14 mouse cellular contexts compared by ENCODE assay signal in genomic region chr6:77511805-77512204, GRCm38 (mm10).
DNase-seq lines count a peak whose midpoint lies in the region; ATAC-seq and TF ChIP-seq lines count a peak whose summit lies in the region.
"Had no signal": no experiment of that assay in that cellular context is flagged by ENCODE, and none has a peak within 500 bp of the region (broad histone marks: within the 10 kb centered on the region; RNA-seq: fewer than 3 reads in every experiment).

No protein-coding gene starts in this region.

- H3K4me3 ChIP-seq in forebrain, embryonic 11.5 days (ENCODE audit: low read depth, low read length) = no peak overlapping the region
- H3K4me3 ChIP-seq in forebrain, postnatal 0 days (ENCODE audit: low read depth, low read length) = no peak overlapping the region
- H3K4me3 ChIP-seq in hindbrain, embryonic 15.5 days = no peak overlapping the region
- no peak overlapping the region for H3K4me3 ChIP-seq in neural tube, embryonic 15.5 days (replicated peaks)
- H3K4me3 ChIP-seq: heart, embryonic 13.5 days; midbrain, embryonic 12.5 days had no signal

- 0 out of 2 replicates have a peak overlapping the region, but pooled peaks have one; percentile 8 for H3K4me2 ChIP-seq in forebrain, embryonic 11.5 days (ENCODE audit: low read depth, low read length, severe bottlenecking)
- H3K4me2 ChIP-seq in forebrain, postnatal 0 days (ENCODE audit: low read depth) = no peak overlapping the region
- no peak overlapping the region for H3K4me2 ChIP-seq in hindbrain, embryonic 15.5 days
- no peak overlapping the region for H3K4me2 ChIP-seq in neural tube, embryonic 15.5 days
- H3K4me2 ChIP-seq: heart, embryonic 13.5 days; midbrain, embryonic 12.5 days had no signal

- no peaks in the 10 kb centered on the region for H3K36me3 ChIP-seq in forebrain, embryonic 11.5 days (ENCODE audit: control insufficient read depth, insufficient read depth, low read length)
- H3K36me3 ChIP-seq in forebrain, postnatal 0 days (ENCODE audit: insufficient read depth) = no peaks in the 10 kb centered on the region
- H3K36me3 ChIP-seq in hindbrain, embryonic 15.5 days = no peaks in the 10 kb centered on the region
- no peaks in the 10 kb centered on the region for H3K36me3 ChIP-seq in neural tube, embryonic 15.5 days
- H3K36me3 ChIP-seq: heart, embryonic 13.5 days; midbrain, embryonic 12.5 days had no signal

- no peak for DNase-seq in forebrain, embryonic 11.5 days (ENCODE audit: low spot score)
- DNase-seq in forebrain, postnatal 0 days = no peak
- DNase-seq in kidney, postnatal 14 days = peak; percentile 8
- DNase-seq in kidney, postnatal 10 days = no peak
- no peak for DNase-seq in ovary, postnatal 10 days (ENCODE audit: low spot score)
- DNase-seq in adrenal gland, postnatal 36 days = no peak
- DNase-seq: cerebellum, adult 11-12 months; kidney, adult 18-20 months; lung, postnatal 14 days; thymus, postnatal 36 days had no signal

- H3K27me3 ChIP-seq in forebrain, embryonic 11.5 days (ENCODE audit: control insufficient read depth, insufficient read depth, low read length) = no peaks in the 10 kb centered on the region
- no peaks in the 10 kb centered on the region for H3K27me3 ChIP-seq in forebrain, postnatal 0 days (ENCODE audit: insufficient read depth, low read length)
- no peaks in the 10 kb centered on the region for H3K27me3 ChIP-seq in hindbrain, embryonic 15.5 days
- H3K27me3 ChIP-seq in neural tube, embryonic 15.5 days (replicated peaks) = no peaks in the 10 kb centered on the region
- H3K27me3 ChIP-seq: heart, embryonic 13.5 days; midbrain, embryonic 12.5 days had no signal

- no peak for TF ChIP-seq CTCF in forebrain, postnatal 0 days (IDR thresholded peaks at IDR 0.05; ENCODE audit: low read depth)

- no peak overlapping the region for H3K27ac ChIP-seq in forebrain, embryonic 11.5 days (ENCODE audit: low read depth, low read length)
- no peak overlapping the region for H3K27ac ChIP-seq in forebrain, postnatal 0 days (ENCODE audit: low read depth, low read length)
- peak overlapping the region; percentile 10 for H3K27ac ChIP-seq in hindbrain, embryonic 15.5 days (replicated peaks)
- H3K27ac ChIP-seq in neural tube, embryonic 15.5 days (replicated peaks) = peak overlapping the region; percentile 54; the same call in 1 of the 2 replicates
- H3K27ac ChIP-seq: heart, embryonic 13.5 days; midbrain, embryonic 12.5 days had no signal

- peaks cover 11% of the 10 kb centered on the region; the same call in 1 of the 2 replicates for H3K4me1 ChIP-seq in forebrain, embryonic 11.5 days (replicated peaks; ENCODE audit: control insufficient read depth, insufficient read depth, low read length)
- 0 out of 2 replicates have a peak, but pooled peaks cover 6% of the 10 kb centered on the region for H3K4me1 ChIP-seq in forebrain, postnatal 0 days (ENCODE audit: insufficient read depth)
- peaks cover 18% of the 10 kb centered on the region for H3K4me1 ChIP-seq in hindbrain, embryonic 15.5 days (replicated peaks)
- H3K4me1 ChIP-seq in neural tube, embryonic 15.5 days = peaks cover 24% of the 10 kb centered on the region
- H3K4me1 ChIP-seq: heart, embryonic 13.5 days had no signal

- H3K9me3 ChIP-seq in forebrain, embryonic 11.5 days (ENCODE audit: control insufficient read depth, low read length) = no peaks in the 10 kb centered on the region
- H3K9me3 ChIP-seq in forebrain, postnatal 0 days (ENCODE audit: low read length) = no peaks in the 10 kb centered on the region
- H3K9me3 ChIP-seq in hindbrain, embryonic 15.5 days = no peaks in the 10 kb centered on the region
- no peaks in the 10 kb centered on the region for H3K9me3 ChIP-seq in neural tube, embryonic 15.5 days (replicated peaks)
- H3K9me3 ChIP-seq: heart, embryonic 13.5 days; midbrain, embryonic 12.5 days had no signal

- ATAC-seq in forebrain, embryonic 11.5 days (replicated peaks; ENCODE audit: low FRiP score) = peak; percentile 71
- no peak for ATAC-seq in forebrain, postnatal 0 days
- ATAC-seq in hindbrain, embryonic 15.5 days (ENCODE audit: low FRiP score, low read depth) = no peak
- peak; percentile 82 for ATAC-seq in neural tube, embryonic 15.5 days (ENCODE audit: low FRiP score)

- WGBS in forebrain, embryonic 11.5 days = under 1% methylated on average over 5 of the region's 5 CpGs
- WGBS in forebrain, postnatal 0 days = 6% methylated on average over 5 of the region's 5 CpGs
- 10% methylated on average over 5 of the region's 5 CpGs for WGBS in hindbrain, embryonic 15.5 days
- WGBS in neural tube, embryonic 15.5 days = 4% methylated on average over 5 of the region's 5 CpGs

- H3K9ac ChIP-seq in forebrain, embryonic 11.5 days (ENCODE audit: low read length) = no peak overlapping the region; the same call in 1 of the 2 replicates
- no peak overlapping the region for H3K9ac ChIP-seq in forebrain, postnatal 0 days
- no peak overlapping the region for H3K9ac ChIP-seq in hindbrain, embryonic 15.5 days
- H3K9ac ChIP-seq in neural tube, embryonic 15.5 days (replicated peaks) = no peak overlapping the region
- H3K9ac ChIP-seq: heart, embryonic 13.5 days; midbrain, embryonic 12.5 days had no signal

Comparison
In these comparisons a context has a peak if more than half of its experiments do, and no peak if none do; other contexts are left out.
1. ATAC-seq: peak in forebrain, embryonic 11.5 days (single experiment) and neural tube, embryonic 15.5 days (single experiment); none in forebrain, postnatal 0 days (single experiment) and hindbrain, embryonic 15.5 days (single experiment).
2. H3K27ac ChIP-seq: peak in hindbrain, embryonic 15.5 days (single experiment) and neural tube, embryonic 15.5 days (single experiment); none in forebrain, embryonic 11.5 days (single experiment) and forebrain, postnatal 0 days (single experiment).